Mouse (Mus musculus) forebrain, embryonic 10.5 days (tissue): ENCODE results near the gene Arhgap18. TPM values are rescaled to one million over a fixed set of nuclear protein-coding genes. Genes with fewer than 3 reads are reported as not detected.

Source experiments
- DNase-seq: peaks from one replicate; pipeline ENCODE4 v3.0.0-alpha.2; 2017; ENCODE audit warnings: low spot score; ENCODE audit errors: extremely low spot score
- H3K27ac ChIP-seq: fragments of 300-500 bp; sonication (generic); 2 replicates; pipeline ENCODE4 v1.5.1; 2016; ENCODE audit warnings: mild to moderate bottlenecking
- H3K27me3 ChIP-seq: fragments of 300-500 bp; sonication (generic); 2 replicates; pipeline ENCODE4 v1.6.1; 2016; ENCODE audit warnings: mild to moderate bottlenecking; ENCODE audit not compliant: poor library complexity, severe bottlenecking
- H3K36me3 ChIP-seq: fragments of 300-500 bp; sonication (generic); replicated peaks from 2 replicates; pipeline ENCODE4 v1.6.1; 2016; ENCODE audit warnings: mild to moderate bottlenecking, moderate library complexity
- H3K4me1 ChIP-seq: fragments of 300-500 bp; sonication (generic); 2 replicates; pipeline ENCODE4 v1.6.1; 2016
- H3K4me3 ChIP-seq: fragments of 300-500 bp; sonication (generic); 2 replicates; pipeline ENCODE4 v1.5.1; 2016; ENCODE audit warnings: mild to moderate bottlenecking, moderate library complexity
- H3K9me3 ChIP-seq: fragments of 300-500 bp; sonication (generic); 2 replicates; pipeline ENCODE4 v1.6.1; 2016; ENCODE audit warnings: mild to moderate bottlenecking, moderate library complexity
- WGBS: fragments of 180-500 bp; shearing (Covaris S2); methylation state at CpG from one replicate; pipeline ENCODE4 v1.1.7; 2016; 5-methylcytosine and 5-hydroxymethylcytosine counted together
- polyA plus RNA-seq: library from polyadenylated mRNA; unstranded; fragments of >200 nt; fragmentation: Nextera tagmentation; extraction: Ambion mirVana; gene quantifications from 2 replicates; pipeline ENCODE4 v1.2.1, GENCODE M21; 2016

Arhgap18 gene
- polyA plus RNA-seq, result 13.0 and 13.9 TPM in 2 replicates

GRCm38 (mm10) chr10:26752929-26753567 is at the start of gene Arhgap18:
Gene Arhgap18, plus strand, starts transcription at chr10:26753421.
- H3K27ac ChIP-seq, result peak within 1 kb of the TSS; percentile 79
- peak within 1 kb of the TSS; percentile 20; the same call in 1 of the 2 replicates for H3K4me3 ChIP-seq
- H3K4me1 ChIP-seq, result peaks cover 12% of the 10 kb centered on the region
- no peaks in the 10 kb centered on the region for H3K27me3 ChIP-seq
- no peaks in the 10 kb centered on the region for H3K36me3 ChIP-seq
- 81% methylated on average over 11 of the region's 11 CpGs for WGBS
- no peaks in the 10 kb centered on the region for H3K9me3 ChIP-seq
- DNase-seq, result no peak

DNA sequence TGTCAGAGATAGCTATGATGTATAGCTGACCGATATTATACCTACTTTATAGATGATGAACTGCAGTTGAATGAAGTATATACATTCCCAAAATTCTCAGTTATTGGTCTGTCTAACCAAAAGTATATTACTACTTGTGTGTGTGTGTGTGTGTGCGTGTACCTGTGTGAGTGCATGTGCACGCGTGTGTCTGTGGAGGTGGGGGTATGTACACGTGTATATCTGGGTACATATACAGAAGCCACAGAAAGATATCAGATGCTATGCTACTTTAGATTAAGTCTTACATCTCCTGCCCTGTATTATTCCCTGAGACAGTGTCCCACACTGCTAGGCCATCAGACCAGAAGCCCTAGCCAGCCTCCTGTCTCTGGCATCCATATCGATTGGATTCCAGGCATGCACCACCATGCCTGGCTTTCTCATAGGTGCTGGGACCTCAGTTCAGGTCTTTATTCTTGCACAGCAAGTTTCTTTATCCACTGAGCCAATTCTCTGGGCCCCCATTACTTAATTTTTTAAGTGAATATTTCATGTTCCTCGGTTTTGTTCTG is 42.7 kb upstream of the Arhgap18 start:
- Histone ChIP-seq H3K27me3 (no peaks in the 10 kb centered on the region), H3K27ac (no peak overlapping the region), H3K4me1 (peaks cover 7% of the 10 kb centered on the region), H3K4me3 (no peak overlapping the region), H3K9me3 (no peaks in the 10 kb centered on the region), H3K36me3 (no peaks in the 10 kb centered on the region)
- DNase-seq, result no peak
- WGBS, result 93% methylated on average over 7 of the region's 7 CpGs

- H3K36me3 ChIP-seq, result no peaks in the 10 kb centered on the region
- H3K27me3 ChIP-seq, result no peaks in the 10 kb centered on the region
- WGBS, result 20% methylated on average over 3 of the region's 3 CpGs
- no peak overlapping the region for H3K4me3 ChIP-seq
- H3K27ac ChIP-seq, result no peak overlapping the region
- no peak for DNase-seq
- H3K9me3 ChIP-seq, result no peaks in the 10 kb centered on the region
- H3K4me1 ChIP-seq, result peaks cover 7% of the 10 kb centered on the region
These were observed 42.2 kb upstream of the Arhgap18 start for GRCm38 (mm10) chr10:26711068-26711467.

GRCm38 (mm10) chr10:26713986-26714385 is 39.2 kb upstream of the Arhgap18 start:
- no peak overlapping the region for H3K27ac ChIP-seq
- WGBS, result 46% methylated on average over 3 of the region's 3 CpGs
- no peaks in the 10 kb centered on the region for H3K27me3 ChIP-seq
- H3K9me3 ChIP-seq, result no peaks in the 10 kb centered on the region
- no peak overlapping the region for H3K4me3 ChIP-seq
- H3K4me1 ChIP-seq, result peaks cover 7% of the 10 kb centered on the region
- DNase-seq, result no peak
- H3K36me3 ChIP-seq, result no peaks in the 10 kb centered on the region

DNA sequence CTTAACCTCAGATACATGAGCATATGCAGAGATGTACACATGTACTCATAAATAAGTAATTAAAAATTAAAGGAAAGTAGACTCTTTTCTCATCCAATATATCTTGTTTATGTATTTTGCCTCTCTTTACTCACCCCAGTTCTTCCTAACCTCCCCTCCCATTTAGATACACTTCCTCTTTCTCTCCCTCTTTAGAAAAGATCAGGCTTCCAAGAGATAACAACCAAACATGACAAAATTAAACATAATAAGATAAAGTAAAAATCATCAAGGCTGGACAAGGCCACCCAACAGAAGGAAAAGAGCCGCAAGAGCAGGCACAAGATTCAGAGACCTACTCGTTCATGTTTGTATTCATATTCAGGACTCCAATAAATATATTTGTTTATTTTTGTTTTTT is 28.5 kb upstream of the Arhgap18 start:
- Histone ChIP-seq H3K9me3 (peaks cover 6% of the 10 kb centered on the region), H3K27ac (no peak overlapping the region)

DNA sequence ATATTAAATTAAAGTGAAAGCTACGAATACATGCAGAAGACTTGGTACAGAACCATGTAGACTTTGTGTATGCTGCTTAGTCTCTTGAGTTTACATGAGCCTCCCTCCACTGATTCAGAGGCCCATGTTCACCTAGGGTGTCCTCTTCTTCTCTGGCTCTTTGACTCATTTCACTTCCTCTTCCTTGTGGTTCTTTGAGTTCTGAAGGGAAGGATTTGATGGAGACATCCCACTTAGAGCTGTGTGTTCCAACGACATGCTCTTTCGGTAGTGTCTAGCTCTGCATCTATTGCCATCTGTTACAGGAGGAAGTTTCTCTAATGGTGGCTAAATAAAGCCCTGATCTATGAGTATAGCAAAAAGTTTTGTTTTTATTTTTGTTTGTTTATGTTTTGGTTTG is 28.0 kb upstream of the Arhgap18 start:
- DNase-seq, result no peak
- H3K36me3 ChIP-seq, result no peaks in the 10 kb centered on the region
- H3K4me1 ChIP-seq, result no peaks in the 10 kb centered on the region
- no peaks in the 10 kb centered on the region for H3K27me3 ChIP-seq
- 92% methylated on average over 3 of the region's 3 CpGs for WGBS
- H3K4me3 ChIP-seq, result no peak overlapping the region
- H3K27ac ChIP-seq, result no peak overlapping the region
- peaks cover 10% of the 10 kb centered on the region for H3K9me3 ChIP-seq

More for the DNA sequence above, 28.5 kb upstream of the Arhgap18 start:
- WGBS, result 91% methylated on average over 2 of the region's 2 CpGs
- Histone ChIP-seq H3K36me3 (no peaks in the 10 kb centered on the region), H3K4me3 (no peak overlapping the region), H3K4me1 (no peaks in the 10 kb centered on the region), H3K27me3 (no peaks in the 10 kb centered on the region)
- no peak for DNase-seq

DNA sequence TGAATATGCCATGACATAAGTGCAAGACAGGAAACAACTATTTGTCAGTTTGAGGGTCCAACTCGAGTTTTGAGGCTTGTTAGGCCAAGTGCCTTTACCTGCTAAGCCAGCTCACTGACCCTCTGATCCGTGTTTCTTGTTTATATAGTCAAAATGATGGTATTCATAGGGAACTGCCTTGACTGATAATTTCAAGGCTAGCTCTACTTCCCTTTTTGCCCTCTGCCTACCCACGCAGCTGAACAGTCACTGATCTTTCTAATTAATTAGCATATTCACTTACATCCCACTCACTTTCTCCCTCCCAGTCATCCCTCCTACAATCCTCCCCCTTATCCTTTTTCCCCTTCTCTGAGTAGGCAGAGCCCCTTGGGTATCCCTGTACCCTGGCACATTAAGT is 2.4 kb upstream of the Arhgap18 start:
- no peaks in the 10 kb centered on the region for H3K27me3 ChIP-seq
- DNase-seq, result no peak
- peaks cover 12% of the 10 kb centered on the region for H3K4me1 ChIP-seq
- no peaks in the 10 kb centered on the region for H3K9me3 ChIP-seq
- H3K36me3 ChIP-seq, result no peaks in the 10 kb centered on the region
- H3K27ac ChIP-seq, result 0 out of 2 replicates have a peak overlapping the region, but pooled peaks have one; percentile 8
- H3K4me3 ChIP-seq, result no peak overlapping the region
- 81% methylated on average over 3 of the region's 3 CpGs for WGBS

- Histone ChIP-seq H3K9me3 (no peaks in the 10 kb centered on the region), H3K27me3 (no peaks in the 10 kb centered on the region), H3K4me3 (peak overlapping the region; percentile 20; the same call in 1 of the 2 replicates), H3K36me3 (no peaks in the 10 kb centered on the region), H3K4me1 (peaks cover 12% of the 10 kb centered on the region), H3K27ac (peak overlapping the region; percentile 79)
- DNase-seq, result peak; percentile 45
- WGBS, result 46% methylated on average over 16 of the region's 16 CpGs
These were observed 925 bp upstream of the Arhgap18 start for GRCm38 (mm10) chr10:26752064-26752928.

DNA sequence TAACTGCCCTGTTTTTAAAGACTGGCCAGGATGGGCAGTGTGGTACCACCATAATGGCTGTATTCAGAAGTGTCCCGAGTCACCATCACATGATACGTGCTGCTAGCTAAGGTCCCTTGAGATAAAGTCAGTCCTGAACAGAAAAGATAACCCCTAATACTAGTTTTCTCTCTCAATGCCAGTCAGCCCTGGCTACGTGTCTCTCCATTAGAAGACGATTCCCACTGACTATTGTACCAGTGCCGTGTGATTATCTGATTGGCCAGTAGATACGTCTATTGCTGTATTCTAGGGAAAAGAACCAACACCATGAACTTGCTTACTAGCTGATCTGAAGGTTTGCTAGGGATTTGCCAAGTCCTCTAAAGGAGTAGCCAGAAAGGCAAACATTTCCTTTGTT is 785 bp downstream of the Arhgap18 start:
- H3K4me3 ChIP-seq, result no peak overlapping the region
- 94% methylated on average over 6 of the region's 6 CpGs for WGBS
- H3K36me3 ChIP-seq, result no peaks in the 10 kb centered on the region
- H3K27me3 ChIP-seq, result no peaks in the 10 kb centered on the region
- H3K27ac ChIP-seq, result no peak overlapping the region
- H3K4me1 ChIP-seq, result peaks cover 12% of the 10 kb centered on the region
- no peaks in the 10 kb centered on the region for H3K9me3 ChIP-seq
- DNase-seq, result no peak

GRCm38 (mm10) chr10:26757231-26757630 is 4.0 kb downstream of the Arhgap18 start:
- Histone ChIP-seq H3K4me1 (peaks cover 15% of the 10 kb centered on the region), H3K4me3 (no peak overlapping the region), H3K27ac (no peak overlapping the region), H3K27me3 (no peaks in the 10 kb centered on the region), H3K9me3 (no peaks in the 10 kb centered on the region), H3K36me3 (no peaks in the 10 kb centered on the region)
- DNase-seq, result no peak
- WGBS, result 92% methylated on average over 2 of the region's 2 CpGs

DNA sequence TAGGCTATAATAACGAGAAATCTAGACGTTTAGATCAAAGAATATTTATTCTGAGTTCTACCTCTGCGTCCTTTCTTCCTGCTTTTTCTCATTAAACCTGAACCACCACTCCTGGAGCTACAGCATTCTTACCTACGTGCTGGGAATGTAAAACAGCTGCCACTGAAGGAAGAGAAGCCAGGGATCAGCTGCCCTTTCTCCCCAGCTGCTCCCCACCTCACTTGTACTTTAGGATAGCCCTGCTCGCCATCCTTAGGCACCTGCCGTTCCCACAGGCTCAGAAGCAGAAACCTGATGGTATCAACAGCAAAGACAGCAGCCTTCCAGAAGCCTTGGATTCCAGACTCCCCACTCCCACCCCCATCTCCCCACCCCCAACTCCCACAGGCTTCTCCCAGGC is 6.2 kb downstream of the Arhgap18 start:
- H3K4me3 ChIP-seq, result no peak overlapping the region
- DNase-seq, result no peak
- peaks cover 4% of the 10 kb centered on the region; the same call in 1 of the 2 replicates for H3K4me1 ChIP-seq
- no peaks in the 10 kb centered on the region for H3K27me3 ChIP-seq
- WGBS, result 59% methylated on average over 6 of the region's 6 CpGs
- no peaks in the 10 kb centered on the region for H3K9me3 ChIP-seq
- no peaks in the 10 kb centered on the region for H3K36me3 ChIP-seq
- H3K27ac ChIP-seq, result no peak overlapping the region

GRCm38 (mm10) chr10:26761103-26761502 is 7.9 kb downstream of the Arhgap18 start:
- no peaks in the 10 kb centered on the region for H3K36me3 ChIP-seq
- H3K4me3 ChIP-seq, result no peak overlapping the region
- 86% methylated on average over 4 of the region's 4 CpGs for WGBS
- peaks cover 4% of the 10 kb centered on the region; the same call in 1 of the 2 replicates for H3K4me1 ChIP-seq
- DNase-seq, result no peak
- no peaks in the 10 kb centered on the region for H3K27me3 ChIP-seq
- H3K27ac ChIP-seq, result no peak overlapping the region
- no peaks in the 10 kb centered on the region for H3K9me3 ChIP-seq
